Mouse (Mus musculus): ENCODE measurements around the gene Ncstn.

DNA sequence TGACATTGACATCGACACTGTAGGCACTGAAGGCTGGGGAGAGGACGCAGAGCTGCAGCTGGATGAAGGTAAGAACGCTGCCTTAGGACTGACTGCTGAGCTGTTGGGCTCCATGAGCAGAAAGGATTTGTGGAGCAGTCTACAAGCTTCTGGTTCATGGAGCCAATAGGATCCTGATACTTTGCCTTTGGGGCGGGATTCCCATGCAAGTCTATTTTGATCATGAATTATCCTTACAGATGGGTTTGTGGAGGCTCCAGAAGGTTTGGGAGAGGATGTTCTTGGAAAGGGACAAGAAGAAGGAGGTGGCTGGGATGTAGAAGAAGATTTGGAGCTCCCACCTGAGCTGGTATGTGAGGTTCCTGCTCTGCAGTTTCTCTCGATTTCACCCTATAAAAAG lies 34.4 kb upstream of the Ncstn start:
- TF ChIP-seq ZNF384 (IDR thresholded peaks at IDR 0.05; ENCODE audit: low read depth, low read length) (no peak), HCFC1 (IDR thresholded peaks at IDR 0.05; ENCODE audit: borderline replicate concordance, insufficient read depth, low read length) (no peak), MAFK (IDR thresholded peaks at IDR 0.05; ENCODE audit: insufficient read depth, low read depth, low read length) (no peak), ZC3H11A (IDR thresholded peaks at IDR 0.05; ENCODE audit: borderline replicate concordance, low read depth, low read length) (no peak), CHD2 (IDR thresholded peaks at IDR 0.05; ENCODE audit: low read depth, low read length) (no peak)

All from ES-E14 (cell line).